Mouse (Mus musculus): Measurements from ENCODE around the gene Lenep. TPM values are rescaled to one million over a fixed set of nuclear protein-coding genes. Genes with fewer than 3 reads are reported as not detected.
A peak's percentile ranks its signal among the peaks of the same experiment; 100 is the strongest.
"Not testable (repeated sequence)": the region's sequence is repeated elsewhere in the genome, so short reads cannot be mapped to it uniquely, and the experiment has no call there.

The Lenep gene
- polyA plus RNA-seq, 1 experiment, result 0.66 TPM

- peak within 1 kb of the TSS; percentile 55; the same call in 1 of the 2 replicates for H3K27ac ChIP-seq (ENCODE audit: control insufficient read depth, insufficient read depth, low read length)
- TF ChIP-seq POLR2A (IDR thresholded peaks at IDR 0.05; ENCODE audit: control insufficient read depth, extremely low read depth, insufficient read depth, low read length, poor library complexity) (peak; percentile 50; the same call in 1 of the 2 replicates), CTCF (IDR thresholded peaks at IDR 0.05; ENCODE audit: borderline replicate concordance, control insufficient read depth, extremely low read depth, insufficient read depth, low read length, poor library complexity) (no peak)
- H3K27me3 ChIP-seq (ENCODE audit: control insufficient read depth, insufficient read depth, low read length), result no peaks in the 10 kb centered on the region
- H3K36me3 ChIP-seq (ENCODE audit: control insufficient read depth, insufficient read depth, low read length), result no peaks in the 10 kb centered on the region
- WGBS, result 10% methylated on average over 16 of the region's 16 CpGs
- peak; percentile 64 for DNase-seq
- peak within 1 kb of the TSS; percentile 75 for H3K4me3 ChIP-seq (ENCODE audit: control insufficient read depth, insufficient read depth, low read length)
- peaks cover 14% of the 10 kb centered on the region for H3K4me1 ChIP-seq (replicated peaks; ENCODE audit: control insufficient read depth, insufficient read depth, low read length)
Observed at GRCm38 (mm10) chr3:89436176-89437113, 33.9 kb upstream of the Lenep start, which contains the start of gene Pbxip1. TSS of gene Pbxip1 (plus strand) at chr3:89436706.

- no peak for DNase-seq
- H3K4me1 ChIP-seq (replicated peaks; ENCODE audit: control insufficient read depth, insufficient read depth, low read length), result peaks cover 20% of the 10 kb centered on the region
- 94% methylated on average over 7 of the region's 7 CpGs for WGBS
- TF ChIP-seq CTCF (IDR thresholded peaks at IDR 0.05; ENCODE audit: borderline replicate concordance, control insufficient read depth, extremely low read depth, insufficient read depth, low read length, poor library complexity), result no peak
- TF ChIP-seq POLR2A (IDR thresholded peaks at IDR 0.05; ENCODE audit: control insufficient read depth, extremely low read depth, insufficient read depth, low read length, poor library complexity), result no peak
- no peaks in the 10 kb centered on the region for H3K36me3 ChIP-seq (ENCODE audit: control insufficient read depth, insufficient read depth, low read length)
- no peaks in the 10 kb centered on the region for H3K27me3 ChIP-seq (ENCODE audit: control insufficient read depth, insufficient read depth, low read length)
- H3K27ac ChIP-seq (ENCODE audit: control insufficient read depth, insufficient read depth, low read length), result no peak overlapping the region
- H3K4me3 ChIP-seq (ENCODE audit: control insufficient read depth, insufficient read depth, low read length), result no peak overlapping the region
Observed at GRCm38 (mm10) chr3:89435041-89435440, 32.4 kb upstream of the Lenep start.

GRCm38 (mm10) chr3:89434532-89434931 is 31.9 kb upstream of the Lenep start:
- Histone ChIP-seq H3K36me3 (ENCODE audit: control insufficient read depth, insufficient read depth, low read length) (no peaks in the 10 kb centered on the region), H3K4me1 (replicated peaks; ENCODE audit: control insufficient read depth, insufficient read depth, low read length) (peaks cover 20% of the 10 kb centered on the region), H3K4me3 (ENCODE audit: control insufficient read depth, insufficient read depth, low read length) (no peak overlapping the region), H3K27ac (ENCODE audit: control insufficient read depth, insufficient read depth, low read length) (no peak overlapping the region), H3K27me3 (ENCODE audit: control insufficient read depth, insufficient read depth, low read length) (no peaks in the 10 kb centered on the region)
- no peak for DNase-seq
- TF ChIP-seq POLR2A (IDR thresholded peaks at IDR 0.05; ENCODE audit: control insufficient read depth, extremely low read depth, insufficient read depth, low read length, poor library complexity) (no peak), CTCF (IDR thresholded peaks at IDR 0.05; ENCODE audit: borderline replicate concordance, control insufficient read depth, extremely low read depth, insufficient read depth, low read length, poor library complexity) (no peak)
- WGBS, result 95% methylated on average over 11 of the region's 11 CpGs

GRCm38 (mm10) chr3:89432606-89433005 is 30.0 kb upstream of the Lenep start:
- Histone ChIP-seq H3K36me3 (ENCODE audit: control insufficient read depth, insufficient read depth, low read length) (peaks cover 4% of the 10 kb centered on the region; the same call in 1 of the 2 replicates), H3K4me1 (replicated peaks; ENCODE audit: control insufficient read depth, insufficient read depth, low read length) (peaks cover 18% of the 10 kb centered on the region), H3K27me3 (ENCODE audit: control insufficient read depth, insufficient read depth, low read length) (no peaks in the 10 kb centered on the region), H3K4me3 (ENCODE audit: control insufficient read depth, insufficient read depth, low read length) (no peak overlapping the region), H3K27ac (ENCODE audit: control insufficient read depth, insufficient read depth, low read length) (no peak overlapping the region)
- no peak for DNase-seq
- 96% methylated on average over 8 of the region's 8 CpGs for WGBS
- TF ChIP-seq POLR2A (IDR thresholded peaks at IDR 0.05; ENCODE audit: control insufficient read depth, extremely low read depth, insufficient read depth, low read length, poor library complexity), result no peak
- TF ChIP-seq CTCF (IDR thresholded peaks at IDR 0.05; ENCODE audit: borderline replicate concordance, control insufficient read depth, extremely low read depth, insufficient read depth, low read length, poor library complexity), result no peak

- TF ChIP-seq CTCF (IDR thresholded peaks at IDR 0.05; ENCODE audit: borderline replicate concordance, control insufficient read depth, extremely low read depth, insufficient read depth, low read length, poor library complexity), result peak; percentile 42; the same call in 1 of the 2 replicates
- peak; percentile 44; the same call in 1 of the 2 replicates for TF ChIP-seq POLR2A (IDR thresholded peaks at IDR 0.05; ENCODE audit: control insufficient read depth, extremely low read depth, insufficient read depth, low read length, poor library complexity)
- Histone ChIP-seq H3K4me3 (ENCODE audit: control insufficient read depth, insufficient read depth, low read length) (peak within 1 kb of the TSS; percentile 59), H3K27me3 (ENCODE audit: control insufficient read depth, insufficient read depth, low read length) (no peaks in the 10 kb centered on the region), H3K27ac (ENCODE audit: control insufficient read depth, insufficient read depth, low read length) (no peak within 1 kb of the TSS), H3K4me1 (replicated peaks; ENCODE audit: control insufficient read depth, insufficient read depth, low read length) (peaks cover 7% of the 10 kb centered on the region), H3K36me3 (ENCODE audit: control insufficient read depth, insufficient read depth, low read length) (peaks cover 10% of the 10 kb centered on the region)
- peak; percentile 89 for DNase-seq
- 3% methylated on average over 68 of the region's 68 CpGs for WGBS
Observed at GRCm38 (mm10) chr3:89430171-89431159, 27.9 kb upstream of the Lenep start, which contains the start of gene Pygo2. TSS of gene Pygo2 (plus strand) at chr3:89430214.

GRCm38 (mm10) chr3:89429021-89429420 is 26.4 kb upstream of the Lenep start:
- H3K4me1 ChIP-seq (replicated peaks; ENCODE audit: control insufficient read depth, insufficient read depth, low read length); H3K4me3 ChIP-seq (ENCODE audit: control insufficient read depth, insufficient read depth, low read length); DNase-seq; H3K27me3 ChIP-seq (ENCODE audit: control insufficient read depth, insufficient read depth, low read length); H3K27ac ChIP-seq (ENCODE audit: control insufficient read depth, insufficient read depth, low read length): not testable (repeated sequence)
- WGBS, result 97% methylated on average over 7 of the region's 7 CpGs
- peaks cover 21% of the 10 kb centered on the region for H3K36me3 ChIP-seq (ENCODE audit: control insufficient read depth, insufficient read depth, low read length)

Measured in thymus, adult 2 months (tissue).